Mouse (Mus musculus): ENCODE measurements at regions not wholly inside any gene's neighbourhood (a gene's known extent, or its start where the extent isn't known, plus 50 kb on each side); places are given as distances from the start of the nearest gene placed in this dataset.

- no peaks in the 10 kb centered on the region for H3K27me3 ChIP-seq (ENCODE audit: control insufficient read depth, insufficient read depth, insufficient read length)
- no peaks in the 10 kb centered on the region for H3K79me3 ChIP-seq (ENCODE audit: low read depth)
- H3K36me3 ChIP-seq (ENCODE audit: control insufficient read depth, insufficient read depth): no peaks in the 10 kb centered on the region
- H3K4me3 ChIP-seq (ENCODE audit: insufficient read depth, poor library complexity, severe bottlenecking): no peak overlapping the region
- no peak overlapping the region for H3ac ChIP-seq (ENCODE audit: control insufficient read depth, insufficient read length, low read depth)
- H3K79me2 ChIP-seq (ENCODE audit: control insufficient read depth, insufficient read depth): no peaks in the 10 kb centered on the region
- TF ChIP-seq MYOD1 (IDR thresholded peaks at IDR 0.05; ENCODE audit: control insufficient read depth, insufficient read length, low read depth) (no peak), CEBPB (IDR thresholded peaks at IDR 0.05; ENCODE audit: low read depth) (no peak), MYOG (IDR thresholded peaks at IDR 0.05; ENCODE audit: control insufficient read depth, extremely low read depth, insufficient read length) (no peak), FOSL1 (IDR thresholded peaks at IDR 0.05; ENCODE audit: insufficient read depth, low read length, poor library complexity, severe bottlenecking) (no peak), USF1 (IDR thresholded peaks at IDR 0.05; ENCODE audit: low read depth) (no peak), MAX (IDR thresholded peaks at IDR 0.05) (no peak), CTCF (IDR thresholded peaks at IDR 0.05; ENCODE audit: control insufficient read depth, insufficient read depth, insufficient read length) (no peak)
Measured at GRCm38 (mm10) chr4:71409867-71410266, 347.9 kb downstream of the Gm11232 start.

- no peaks in the 10 kb centered on the region for H3K27me3 ChIP-seq (ENCODE audit: control insufficient read depth, insufficient read depth, insufficient read length)
- no peaks in the 10 kb centered on the region for H3K36me3 ChIP-seq (ENCODE audit: control insufficient read depth, insufficient read depth)
- H3K79me3 ChIP-seq (ENCODE audit: low read depth): no peaks in the 10 kb centered on the region
- no peak for TF ChIP-seq MAX (IDR thresholded peaks at IDR 0.05)
- no peak for TF ChIP-seq CTCF (IDR thresholded peaks at IDR 0.05; ENCODE audit: control insufficient read depth, insufficient read depth, insufficient read length)
- no peak for TF ChIP-seq CEBPB (IDR thresholded peaks at IDR 0.05; ENCODE audit: low read depth)
- no peak for TF ChIP-seq FOSL1 (IDR thresholded peaks at IDR 0.05; ENCODE audit: insufficient read depth, low read length, poor library complexity, severe bottlenecking)
- no peak for TF ChIP-seq MYOG (IDR thresholded peaks at IDR 0.05; ENCODE audit: control insufficient read depth, extremely low read depth, insufficient read length)
- no peak for TF ChIP-seq USF1 (IDR thresholded peaks at IDR 0.05; ENCODE audit: low read depth)
- no peak for TF ChIP-seq MYOD1 (IDR thresholded peaks at IDR 0.05; ENCODE audit: control insufficient read depth, insufficient read length, low read depth)
- H3K4me3 ChIP-seq (ENCODE audit: insufficient read depth, poor library complexity, severe bottlenecking): no peak overlapping the region
- H3ac ChIP-seq (ENCODE audit: control insufficient read depth, insufficient read length, low read depth): no peak overlapping the region
- no peaks in the 10 kb centered on the region for H3K79me2 ChIP-seq (ENCODE audit: control insufficient read depth, insufficient read depth)
Measured at GRCm38 (mm10) chr4:71390444-71390843, 367.3 kb downstream of the Gm11232 start.

- Histone ChIP-seq H3K27me3 (ENCODE audit: control insufficient read depth, insufficient read depth, insufficient read length) (no peaks in the 10 kb centered on the region), H3K4me3 (ENCODE audit: insufficient read depth, poor library complexity, severe bottlenecking) (no peak overlapping the region), H3K79me2 (ENCODE audit: control insufficient read depth, insufficient read depth) (no peaks in the 10 kb centered on the region), H3K36me3 (ENCODE audit: control insufficient read depth, insufficient read depth) (no peaks in the 10 kb centered on the region), H3ac (ENCODE audit: control insufficient read depth, insufficient read length, low read depth) (no peak overlapping the region), H3K79me3 (ENCODE audit: low read depth) (no peaks in the 10 kb centered on the region)
- no peak for TF ChIP-seq CEBPB (IDR thresholded peaks at IDR 0.05; ENCODE audit: low read depth)
- no peak for TF ChIP-seq MAX (IDR thresholded peaks at IDR 0.05)
- no peak for TF ChIP-seq CTCF (IDR thresholded peaks at IDR 0.05; ENCODE audit: control insufficient read depth, insufficient read depth, insufficient read length)
- TF ChIP-seq MYOD1 (IDR thresholded peaks at IDR 0.05; ENCODE audit: control insufficient read depth, insufficient read length, low read depth): no peak
- no peak for TF ChIP-seq FOSL1 (IDR thresholded peaks at IDR 0.05; ENCODE audit: insufficient read depth, low read length, poor library complexity, severe bottlenecking)
- no peak for TF ChIP-seq MYOG (IDR thresholded peaks at IDR 0.05; ENCODE audit: control insufficient read depth, extremely low read depth, insufficient read length)
- no peak for TF ChIP-seq USF1 (IDR thresholded peaks at IDR 0.05; ENCODE audit: low read depth)
Measured at GRCm38 (mm10) chr4:71369276-71369675, 388.5 kb downstream of the Gm11232 start.

- no peaks in the 10 kb centered on the region for H3K79me2 ChIP-seq (ENCODE audit: control insufficient read depth, insufficient read depth)
- no peaks in the 10 kb centered on the region for H3K27me3 ChIP-seq (ENCODE audit: control insufficient read depth, insufficient read depth, insufficient read length)
- H3K36me3 ChIP-seq (ENCODE audit: control insufficient read depth, insufficient read depth): no peaks in the 10 kb centered on the region
- no peak for TF ChIP-seq CTCF (IDR thresholded peaks at IDR 0.05; ENCODE audit: control insufficient read depth, insufficient read depth, insufficient read length)
- TF ChIP-seq MAX (IDR thresholded peaks at IDR 0.05): no peak
- no peak for TF ChIP-seq FOSL1 (IDR thresholded peaks at IDR 0.05; ENCODE audit: insufficient read depth, low read length, poor library complexity, severe bottlenecking)
- TF ChIP-seq USF1 (IDR thresholded peaks at IDR 0.05; ENCODE audit: low read depth): no peak
- no peak for TF ChIP-seq CEBPB (IDR thresholded peaks at IDR 0.05; ENCODE audit: low read depth)
- TF ChIP-seq MYOD1 (IDR thresholded peaks at IDR 0.05; ENCODE audit: control insufficient read depth, insufficient read length, low read depth): no peak
- TF ChIP-seq MYOG (IDR thresholded peaks at IDR 0.05; ENCODE audit: control insufficient read depth, extremely low read depth, insufficient read length): no peak
- H3K4me3 ChIP-seq (ENCODE audit: insufficient read depth, poor library complexity, severe bottlenecking): no peak overlapping the region
- H3ac ChIP-seq (ENCODE audit: control insufficient read depth, insufficient read length, low read depth): no peak overlapping the region
- no peaks in the 10 kb centered on the region for H3K79me3 ChIP-seq (ENCODE audit: low read depth)
Measured at GRCm38 (mm10) chr4:71363761-71364160, 394.0 kb downstream of the Gm11232 start.

GRCm38 (mm10) chr4:71357626-71358025 is 400.1 kb downstream of the Gm11232 start:
- no peak for TF ChIP-seq MAX (IDR thresholded peaks at IDR 0.05)
- no peak for TF ChIP-seq MYOD1 (IDR thresholded peaks at IDR 0.05; ENCODE audit: control insufficient read depth, insufficient read length, low read depth)
- TF ChIP-seq MYOG (IDR thresholded peaks at IDR 0.05; ENCODE audit: control insufficient read depth, extremely low read depth, insufficient read length): no peak
- TF ChIP-seq USF1 (IDR thresholded peaks at IDR 0.05; ENCODE audit: low read depth): no peak
- no peak for TF ChIP-seq CEBPB (IDR thresholded peaks at IDR 0.05; ENCODE audit: low read depth)
- no peak for TF ChIP-seq FOSL1 (IDR thresholded peaks at IDR 0.05; ENCODE audit: insufficient read depth, low read length, poor library complexity, severe bottlenecking)
- no peak for TF ChIP-seq CTCF (IDR thresholded peaks at IDR 0.05; ENCODE audit: control insufficient read depth, insufficient read depth, insufficient read length)
- no peaks in the 10 kb centered on the region for H3K79me3 ChIP-seq (ENCODE audit: low read depth)
- no peak overlapping the region for H3K4me3 ChIP-seq (ENCODE audit: insufficient read depth, poor library complexity, severe bottlenecking)
- H3ac ChIP-seq (ENCODE audit: control insufficient read depth, insufficient read length, low read depth): no peak overlapping the region
- H3K79me2 ChIP-seq (ENCODE audit: control insufficient read depth, insufficient read depth): no peaks in the 10 kb centered on the region
- H3K27me3 ChIP-seq (ENCODE audit: control insufficient read depth, insufficient read depth, insufficient read length): no peaks in the 10 kb centered on the region
- H3K36me3 ChIP-seq (ENCODE audit: control insufficient read depth, insufficient read depth): no peaks in the 10 kb centered on the region

GRCm38 (mm10) chr4:71356714-71357113 is 401.1 kb downstream of the Gm11232 start:
- Histone ChIP-seq H3K4me3 (ENCODE audit: insufficient read depth, poor library complexity, severe bottlenecking) (no peak overlapping the region), H3ac (ENCODE audit: control insufficient read depth, insufficient read length, low read depth) (no peak overlapping the region), H3K27me3 (ENCODE audit: control insufficient read depth, insufficient read depth, insufficient read length) (no peaks in the 10 kb centered on the region), H3K79me2 (ENCODE audit: control insufficient read depth, insufficient read depth) (no peaks in the 10 kb centered on the region), H3K36me3 (ENCODE audit: control insufficient read depth, insufficient read depth) (no peaks in the 10 kb centered on the region), H3K79me3 (ENCODE audit: low read depth) (no peaks in the 10 kb centered on the region)
- no peak for TF ChIP-seq FOSL1 (IDR thresholded peaks at IDR 0.05; ENCODE audit: insufficient read depth, low read length, poor library complexity, severe bottlenecking)
- TF ChIP-seq CEBPB (IDR thresholded peaks at IDR 0.05; ENCODE audit: low read depth): no peak
- no peak for TF ChIP-seq MAX (IDR thresholded peaks at IDR 0.05)
- TF ChIP-seq USF1 (IDR thresholded peaks at IDR 0.05; ENCODE audit: low read depth): no peak
- TF ChIP-seq MYOG (IDR thresholded peaks at IDR 0.05; ENCODE audit: control insufficient read depth, extremely low read depth, insufficient read length): no peak
